Mouse (Mus musculus): ENCODE results near the gene Traf3ip3.

DNA sequence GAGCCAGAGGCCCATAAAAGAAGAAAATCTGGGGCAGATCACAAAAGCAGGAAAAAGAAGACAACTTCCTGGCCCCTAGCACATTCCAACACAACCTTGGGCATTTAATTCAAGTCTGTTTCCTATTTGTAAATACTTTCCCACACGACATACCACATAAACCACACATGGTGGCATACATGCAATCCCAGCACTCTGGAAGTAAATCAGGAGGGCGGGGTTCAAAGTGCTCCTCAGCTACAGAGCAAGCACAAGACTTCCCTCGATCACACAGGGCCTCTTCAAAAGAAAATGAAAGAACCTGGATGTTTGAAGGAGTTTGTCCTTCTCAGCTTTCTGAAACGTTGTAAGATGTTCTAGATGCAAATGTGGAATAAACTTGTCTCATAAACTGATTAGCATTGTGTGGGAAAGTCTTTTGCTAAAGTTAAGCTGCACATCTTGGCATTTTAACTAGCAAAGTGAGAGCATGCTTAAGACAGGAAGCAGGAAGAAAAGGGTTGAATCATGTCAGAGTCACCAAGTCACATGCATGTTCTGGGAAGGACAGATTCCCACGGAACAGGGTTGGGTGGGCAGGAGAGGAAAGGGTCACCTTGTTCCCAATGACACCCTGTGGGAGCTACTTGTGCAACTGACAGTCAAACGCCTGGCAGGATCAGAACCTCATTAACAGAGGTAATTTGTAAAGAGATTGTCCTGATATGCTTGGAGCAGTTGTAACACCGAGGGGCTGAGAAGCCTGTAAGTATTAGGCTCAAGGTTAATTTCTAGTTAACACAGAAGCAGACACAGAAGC lies 25.4 kb upstream of the Traf3ip3 start:
- TF ChIP-seq CHD2 (IDR thresholded peaks at IDR 0.05; ENCODE audit: low read depth, low read length) (no peak), MAFK (IDR thresholded peaks at IDR 0.05; ENCODE audit: insufficient read depth, low read depth, low read length) (no peak)

Data from ES-E14 (cell line).